Mouse (Mus musculus) stomach, embryonic 15.5 days (tissue): ENCODE results near the gene Hrh1. TPM values are rescaled to one million over a fixed set of nuclear protein-coding genes. Genes with fewer than 3 reads are reported as not detected.

Experiments used
- ATAC-seq: fragments of 200-750 bp; cut with Nextera tagmentation; 2 replicates; pipeline ENCODE4 v1.8.0; 2017; ENCODE audit warnings: low read depth, moderate number of reproducible peaks, moderate TSS enrichment; ENCODE audit not compliant: insufficient read depth, low FRiP score
- H3K27ac ChIP-seq: fragments of 300-500 bp; sonication (generic); 2 replicates; pipeline ENCODE4 v1.5.1; 2015; ENCODE audit warnings: mild to moderate bottlenecking, inconsistent platforms
- H3K27me3 ChIP-seq: fragments of 300-500 bp; sonication (generic); replicated peaks from 2 replicates; pipeline ENCODE4 v1.6.1; 2015; ENCODE audit warnings: inconsistent platforms
- H3K36me3 ChIP-seq: fragments of 300-500 bp; sonication (generic); 2 replicates; pipeline ENCODE4 v1.6.1; 2015; ENCODE audit warnings: inconsistent platforms
- H3K4me1 ChIP-seq: fragments of 300-500 bp; sonication (generic); 2 replicates; pipeline ENCODE4 v1.6.1; 2015; ENCODE audit warnings: inconsistent platforms
- H3K4me2 ChIP-seq: fragments of 300-500 bp; sonication (generic); 2 replicates; pipeline ENCODE4 v1.6.1; 2015; ENCODE audit warnings: mild to moderate bottlenecking, inconsistent platforms
- H3K4me3 ChIP-seq: fragments of 300-500 bp; sonication (generic); replicated peaks from 2 replicates; pipeline ENCODE4 v1.5.1; 2015; ENCODE audit warnings: inconsistent platforms
- H3K9ac ChIP-seq: fragments of 300-500 bp; sonication (generic); 2 replicates; pipeline ENCODE4 v1.6.1; 2015; ENCODE audit warnings: inconsistent platforms
- H3K9me3 ChIP-seq: fragments of 300-500 bp; sonication (generic); 2 replicates; pipeline ENCODE4 v1.6.1; 2016; ENCODE audit warnings: inconsistent platforms
- WGBS: fragments of 180-500 bp; shearing (Covaris S2); methylation state at CpG from one replicate; pipeline ENCODE4 v1.1.7; 2015; 5-methylcytosine and 5-hydroxymethylcytosine counted together
- polyA plus RNA-seq: library from polyadenylated mRNA; unstranded; fragments of >200 nt; fragmentation: Nextera tagmentation; extraction: Ambion mirVana; gene quantifications from 2 replicates; pipeline ENCODE4 v1.2.1, GENCODE M21; 2015

Hrh1 gene
- polyA plus RNA-seq, 1 experiment from 2014 or later, result 0.36 TPM

DNA sequence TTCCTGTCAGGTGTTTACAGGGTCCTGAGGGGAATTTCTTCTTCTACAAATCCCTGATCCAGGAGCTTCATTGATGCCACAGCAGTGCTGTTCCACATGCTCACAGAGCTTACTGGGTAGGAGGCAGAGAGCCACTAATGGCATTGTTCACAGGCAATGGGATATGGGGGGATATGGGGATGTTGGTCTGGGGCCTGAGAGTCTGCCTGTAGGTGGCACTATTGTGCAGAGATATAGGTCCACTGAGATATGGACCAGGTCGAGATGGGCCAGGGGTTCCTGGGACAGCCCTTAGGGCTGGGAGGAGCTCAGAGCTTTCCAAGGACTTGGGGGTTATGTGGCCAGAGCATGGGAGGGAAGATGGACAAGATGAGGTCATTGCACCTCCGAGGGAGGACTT, 42.6 kb downstream of the Hrh1 start:
- ATAC-seq, result no peak

DNA sequence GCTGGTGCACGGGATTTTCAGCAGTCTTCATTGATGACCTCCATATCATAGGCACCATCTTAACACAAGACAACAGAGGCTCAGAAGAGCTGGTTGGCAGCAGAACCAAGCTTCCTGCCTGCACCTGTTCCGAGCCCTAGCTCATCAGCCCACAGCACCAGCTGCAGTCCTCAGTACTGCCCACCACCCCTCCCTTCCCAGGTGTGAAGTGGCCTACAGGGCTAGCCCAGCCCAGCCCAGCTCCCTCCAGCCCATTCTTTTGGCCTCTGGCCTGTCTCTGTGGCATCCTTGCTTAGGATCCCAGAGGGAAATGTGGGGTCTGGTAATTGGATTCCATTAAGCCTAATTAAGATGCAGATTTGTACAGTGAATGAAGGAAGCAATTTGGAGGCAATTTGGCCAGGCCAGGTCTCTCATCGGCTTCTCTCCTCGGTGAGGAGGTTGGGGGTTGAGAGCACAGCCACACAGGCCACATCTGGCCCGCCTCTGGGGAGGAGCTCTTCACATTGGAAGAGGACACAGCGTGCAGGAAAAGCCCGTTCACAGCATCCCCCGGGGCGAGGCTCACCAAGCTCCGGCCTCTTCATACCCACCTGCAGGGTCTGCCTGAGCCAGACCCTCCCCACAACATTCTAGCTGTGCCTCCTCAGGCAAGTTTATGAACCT, 43.2 kb downstream of the Hrh1 start:
- Histone ChIP-seq H3K9ac (no peak overlapping the region), H3K4me2 (no peak overlapping the region), H3K4me1 (no peaks in the 10 kb centered on the region), H3K9me3 (no peaks in the 10 kb centered on the region), H3K27ac (no peak overlapping the region), H3K4me3 (no peak overlapping the region), H3K27me3 (no peaks in the 10 kb centered on the region), H3K36me3 (no peaks in the 10 kb centered on the region)
- ATAC-seq, result no peak
- 56% methylated on average over 10 of the region's 10 CpGs for WGBS

More for the DNA sequence above, 42.6 kb downstream of the Hrh1 start:
- WGBS, result 51% methylated on average over 2 of the region's 2 CpGs
- Histone ChIP-seq H3K4me2 (no peak overlapping the region), H3K27ac (no peak overlapping the region), H3K4me3 (no peak overlapping the region), H3K27me3 (no peaks in the 10 kb centered on the region), H3K36me3 (no peaks in the 10 kb centered on the region), H3K4me1 (no peaks in the 10 kb centered on the region), H3K9me3 (no peaks in the 10 kb centered on the region), H3K9ac (no peak overlapping the region)

DNA sequence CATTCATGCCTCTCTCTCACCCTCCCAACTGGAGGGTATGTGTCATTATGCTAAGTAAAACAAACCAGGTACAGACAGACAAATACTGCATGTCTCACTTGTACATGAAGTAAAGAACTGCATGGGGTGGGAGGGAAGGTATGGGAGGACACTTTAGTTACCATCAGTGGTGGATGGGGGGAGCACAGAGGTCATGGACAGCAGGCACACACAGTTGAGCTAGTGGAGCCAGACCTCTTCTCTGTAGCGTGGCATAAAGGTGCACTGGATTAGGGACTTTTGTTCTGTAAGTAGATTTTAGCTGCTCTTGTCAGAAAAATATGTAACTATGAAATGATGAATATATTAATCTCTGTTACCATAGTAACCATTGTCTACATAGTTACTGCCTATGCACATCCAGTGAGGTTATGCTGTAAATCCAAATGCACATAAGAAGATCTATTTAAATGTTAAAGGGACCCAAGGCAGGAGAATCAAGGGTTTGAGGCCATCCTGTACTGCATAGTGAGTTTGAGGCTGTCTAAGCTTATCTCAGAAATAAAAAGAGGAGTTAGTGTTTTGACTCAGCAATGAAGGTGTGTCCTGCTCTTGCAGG, 46.6 kb downstream of the Hrh1 start:
- Histone ChIP-seq H3K27ac (no peak overlapping the region), H3K36me3 (no peaks in the 10 kb centered on the region), H3K4me2 (no peak overlapping the region), H3K4me1 (no peaks in the 10 kb centered on the region), H3K4me3 (no peak overlapping the region), H3K9me3 (no peaks in the 10 kb centered on the region), H3K9ac (no peak overlapping the region), H3K27me3 (no peaks in the 10 kb centered on the region)
- WGBS, result 71% methylated on average over 1 of the region's 1 CpGs
- no peak for ATAC-seq

DNA sequence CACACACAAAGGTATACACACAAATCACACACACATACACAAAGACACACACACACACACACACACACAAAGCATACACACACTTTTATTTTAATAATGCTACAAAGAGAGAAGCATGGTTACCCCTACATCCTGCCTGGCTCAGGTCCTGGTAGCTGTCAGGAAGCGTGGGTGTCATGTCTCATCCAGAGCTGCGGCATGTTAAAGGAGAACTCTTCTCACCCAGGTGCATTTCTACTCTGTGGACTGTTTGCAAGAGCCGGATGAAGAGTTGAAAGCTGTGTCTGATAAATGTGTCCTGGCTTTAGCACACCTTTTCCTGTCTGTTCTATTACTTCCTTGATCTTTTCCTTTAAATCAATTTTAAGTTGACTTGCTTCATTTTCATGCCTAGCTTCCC, 47.2 kb downstream of the Hrh1 start:
- H3K36me3 ChIP-seq, result no peaks in the 10 kb centered on the region
- no peak overlapping the region for H3K9ac ChIP-seq
- H3K4me3 ChIP-seq, result no peak overlapping the region
- no peaks in the 10 kb centered on the region for H3K27me3 ChIP-seq
- WGBS, result 57% methylated on average over 3 of the region's 3 CpGs
- ATAC-seq, result no peak
- H3K27ac ChIP-seq, result no peak overlapping the region
- no peaks in the 10 kb centered on the region for H3K4me1 ChIP-seq
- no peak overlapping the region for H3K4me2 ChIP-seq
- H3K9me3 ChIP-seq, result no peaks in the 10 kb centered on the region

DNA sequence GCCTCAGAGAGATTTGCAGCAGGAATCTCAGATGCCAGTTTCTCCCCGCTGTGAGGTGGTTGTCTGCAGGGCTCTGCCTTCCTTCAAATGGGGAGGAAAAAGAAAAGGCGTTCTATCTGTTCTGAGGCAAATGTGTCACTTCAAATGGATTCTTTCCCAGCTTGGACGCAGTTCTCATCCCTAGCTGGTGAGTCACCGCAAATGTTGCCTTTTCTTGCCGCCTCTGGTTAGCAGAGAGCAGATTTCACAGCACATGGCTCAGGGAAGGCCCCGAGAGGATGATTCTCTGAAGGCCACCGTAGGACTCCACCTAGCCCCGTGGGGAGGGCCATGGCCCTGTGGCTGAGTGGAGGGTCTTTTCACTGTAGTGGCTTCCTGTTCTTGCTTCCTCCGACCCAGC, 51.2 kb downstream of the Hrh1 start:
- 70% methylated on average over 9 of the region's 9 CpGs for WGBS
- no peaks in the 10 kb centered on the region for H3K9me3 ChIP-seq
- H3K4me3 ChIP-seq, result no peak overlapping the region
- H3K27ac ChIP-seq, result no peak overlapping the region
- H3K9ac ChIP-seq, result no peak overlapping the region
- no peaks in the 10 kb centered on the region for H3K36me3 ChIP-seq
- ATAC-seq, result no peak
- no peaks in the 10 kb centered on the region for H3K4me1 ChIP-seq
- no peak overlapping the region for H3K4me2 ChIP-seq
- no peaks in the 10 kb centered on the region for H3K27me3 ChIP-seq

DNA sequence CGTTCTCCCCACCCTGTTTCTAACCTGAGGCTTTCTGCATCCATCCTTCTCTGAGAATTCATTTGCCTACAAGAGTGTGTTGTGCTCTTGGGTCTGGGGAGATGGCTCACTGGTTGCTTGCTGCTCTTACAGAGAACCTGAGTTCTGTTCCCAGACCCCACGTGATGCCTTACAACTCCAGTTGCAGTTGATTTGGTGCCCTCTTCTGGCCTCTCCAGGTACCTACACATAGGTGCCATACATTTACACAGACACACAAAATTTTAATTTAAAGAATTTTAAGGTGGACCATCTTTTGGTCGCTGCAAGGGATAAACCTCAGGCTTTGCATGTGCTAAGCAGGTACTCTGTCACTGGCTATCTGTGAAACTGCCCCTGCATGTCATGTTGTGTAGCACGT, 57.5 kb downstream of the Hrh1 start:
- Histone ChIP-seq H3K4me1 (no peaks in the 10 kb centered on the region), H3K4me3 (no peak overlapping the region), H3K9me3 (no peaks in the 10 kb centered on the region), H3K36me3 (no peaks in the 10 kb centered on the region), H3K9ac (no peak overlapping the region), H3K27ac (no peak overlapping the region), H3K27me3 (no peaks in the 10 kb centered on the region), H3K4me2 (no peak overlapping the region)
- no peak for ATAC-seq
- 86% methylated on average over 4 of the region's 4 CpGs for WGBS

DNA sequence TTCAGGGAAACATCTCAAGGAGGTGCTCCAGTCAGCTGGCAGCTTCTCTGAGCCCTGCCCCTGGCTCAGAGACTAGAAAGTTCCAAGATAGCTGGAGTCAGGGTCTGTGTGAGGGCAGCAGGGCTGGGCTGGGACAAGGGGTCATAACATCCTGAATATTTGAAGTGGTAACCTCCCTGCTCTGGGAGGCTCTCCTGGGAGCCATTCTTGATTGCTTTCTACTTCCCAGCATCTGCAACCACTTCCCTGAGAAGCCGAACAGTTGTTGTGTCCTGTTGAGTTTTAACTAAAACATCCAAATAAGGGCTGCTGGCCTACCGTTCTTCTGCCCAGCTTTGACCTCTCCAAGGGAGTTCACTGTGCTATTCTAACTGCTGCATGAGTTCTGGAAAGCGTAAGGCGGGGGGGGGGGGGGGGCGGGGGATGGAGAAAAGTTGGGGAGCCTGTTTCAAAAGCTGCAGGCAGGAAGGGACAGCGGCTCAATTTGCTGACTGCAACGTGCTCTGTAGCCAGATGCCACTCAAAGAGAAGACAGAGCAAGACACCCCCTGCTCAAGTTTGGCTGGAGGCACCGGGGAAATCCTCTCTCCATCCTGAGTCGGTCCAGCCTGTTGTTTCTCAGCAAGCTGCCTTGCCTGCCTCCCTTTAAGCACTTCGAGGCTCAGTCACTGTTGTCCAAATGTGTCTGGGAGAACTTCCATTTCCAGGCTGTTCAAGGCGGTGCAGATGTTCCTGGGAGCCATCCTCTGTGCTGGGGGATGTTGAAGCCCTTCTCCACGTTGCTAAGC, 58.7 kb downstream of the Hrh1 start:
- ATAC-seq, result no peak
- 45% methylated on average over 12 of the region's 12 CpGs for WGBS
- no peaks in the 10 kb centered on the region for H3K4me1 ChIP-seq
- H3K4me3 ChIP-seq, result no peak overlapping the region
- no peaks in the 10 kb centered on the region for H3K27me3 ChIP-seq
- no peaks in the 10 kb centered on the region for H3K9me3 ChIP-seq
- no peak overlapping the region for H3K4me2 ChIP-seq
- H3K27ac ChIP-seq, result no peak overlapping the region
- no peak overlapping the region for H3K9ac ChIP-seq
- H3K36me3 ChIP-seq, result no peaks in the 10 kb centered on the region

DNA sequence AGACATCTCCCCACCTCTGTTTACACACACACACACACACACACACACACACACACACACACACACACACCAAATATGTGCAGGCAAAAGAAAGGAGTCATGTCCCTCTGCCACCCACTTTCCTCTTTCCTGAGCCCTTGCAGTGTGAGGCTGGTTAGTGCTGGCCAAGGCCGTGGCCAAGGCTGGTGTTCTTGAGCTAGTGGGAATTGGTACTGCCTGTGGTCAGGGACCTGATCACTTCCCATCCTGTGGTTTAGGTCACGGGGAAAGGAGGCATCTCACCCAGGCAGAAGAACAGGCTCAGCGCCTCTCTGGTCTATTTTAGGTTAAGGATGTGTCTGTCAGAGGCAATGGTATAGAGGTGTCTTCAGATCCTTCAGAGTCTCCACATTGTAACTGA, 59.6 kb downstream of the Hrh1 start:
- no peak for ATAC-seq
- Histone ChIP-seq H3K9ac (no peak overlapping the region), H3K27ac (no peak overlapping the region), H3K36me3 (no peaks in the 10 kb centered on the region), H3K4me1 (no peaks in the 10 kb centered on the region), H3K27me3 (no peaks in the 10 kb centered on the region), H3K4me3 (no peak overlapping the region), H3K4me2 (no peak overlapping the region), H3K9me3 (no peaks in the 10 kb centered on the region)
- 88% methylated on average over 3 of the region's 3 CpGs for WGBS

DNA sequence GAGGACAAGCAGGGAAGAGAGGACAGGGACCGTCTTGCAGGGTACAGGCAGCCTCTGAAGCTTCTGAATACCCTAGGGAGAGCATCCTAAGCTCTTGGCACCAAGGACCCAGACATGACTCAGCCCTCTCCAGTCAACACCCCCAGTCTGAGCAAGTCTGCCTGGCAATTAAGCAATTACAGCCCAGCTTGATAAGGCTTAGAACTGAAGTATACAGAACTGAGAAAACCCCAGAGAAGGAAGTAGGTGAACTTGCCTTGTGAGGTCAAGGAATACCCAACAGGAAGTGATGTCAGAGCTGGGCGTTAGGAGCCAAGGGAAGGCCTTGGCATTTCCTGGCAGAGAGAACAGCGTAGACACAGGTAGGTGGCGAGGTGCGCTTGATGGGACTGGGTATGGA, 60.5 kb downstream of the Hrh1 start:
- no peak for ATAC-seq
- Histone ChIP-seq H3K9me3 (no peaks in the 10 kb centered on the region), H3K27me3 (no peaks in the 10 kb centered on the region), H3K27ac (no peak overlapping the region), H3K4me1 (no peaks in the 10 kb centered on the region), H3K36me3 (no peaks in the 10 kb centered on the region), H3K4me2 (no peak overlapping the region), H3K4me3 (no peak overlapping the region), H3K9ac (no peak overlapping the region)
- WGBS, result 83% methylated on average over 5 of the region's 5 CpGs

DNA sequence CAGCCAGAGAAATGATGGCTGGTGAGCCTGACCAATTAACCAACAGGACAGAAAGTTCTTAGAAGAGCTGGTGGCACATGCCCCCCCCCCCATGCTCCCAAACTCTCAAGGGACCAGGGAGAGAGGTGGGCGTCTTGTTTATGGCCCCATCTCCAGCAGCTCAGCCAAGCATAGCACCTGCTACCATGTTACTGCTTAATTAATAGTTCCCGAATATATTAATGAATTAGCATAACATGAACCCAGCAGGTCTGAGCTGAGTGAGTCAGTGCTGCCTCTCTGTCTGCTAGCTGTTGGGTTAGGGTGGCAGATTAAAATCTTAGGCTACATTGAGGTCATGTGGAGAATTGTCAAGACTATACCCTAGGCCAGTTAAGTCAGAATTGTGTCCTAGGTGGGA, 62.2 kb downstream of the Hrh1 start:
- H3K27me3 ChIP-seq, result no peaks in the 10 kb centered on the region
- no peak overlapping the region for H3K27ac ChIP-seq
- no peak overlapping the region for H3K4me2 ChIP-seq
- no peak overlapping the region for H3K4me3 ChIP-seq
- no peak for ATAC-seq
- no peaks in the 10 kb centered on the region for H3K9me3 ChIP-seq
- WGBS, result 83% methylated on average over 2 of the region's 2 CpGs
- no peaks in the 10 kb centered on the region for H3K4me1 ChIP-seq
- no peaks in the 10 kb centered on the region for H3K36me3 ChIP-seq
- no peak overlapping the region for H3K9ac ChIP-seq

DNA sequence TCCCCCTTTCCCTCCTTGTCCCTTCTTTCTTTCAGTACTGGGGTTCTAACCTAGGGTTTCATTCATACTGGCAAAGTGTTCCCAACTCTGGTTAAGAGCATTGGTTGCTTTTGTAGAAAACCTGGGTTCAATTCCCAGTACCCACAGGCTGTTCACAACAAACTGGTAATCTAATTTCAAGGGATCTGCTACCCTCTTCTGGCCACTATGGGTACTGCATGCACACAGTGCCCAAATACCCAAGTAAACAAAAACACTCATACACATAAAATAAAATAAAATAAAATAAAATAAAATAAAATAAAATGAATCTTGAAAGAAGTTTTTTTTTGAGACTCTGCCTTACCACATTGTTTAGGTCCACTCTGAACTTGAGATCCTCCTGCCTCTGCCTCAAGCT, 63.8 kb downstream of the Hrh1 start:
- H3K27ac ChIP-seq, result no peak overlapping the region
- no peaks in the 10 kb centered on the region for H3K27me3 ChIP-seq
- no peak overlapping the region for H3K9ac ChIP-seq
- no peaks in the 10 kb centered on the region for H3K36me3 ChIP-seq
- no peak overlapping the region for H3K4me3 ChIP-seq
- H3K4me1 ChIP-seq, result no peaks in the 10 kb centered on the region
- H3K4me2 ChIP-seq, result no peak overlapping the region
- H3K9me3 ChIP-seq, result no peaks in the 10 kb centered on the region
- ATAC-seq, result no peak

DNA sequence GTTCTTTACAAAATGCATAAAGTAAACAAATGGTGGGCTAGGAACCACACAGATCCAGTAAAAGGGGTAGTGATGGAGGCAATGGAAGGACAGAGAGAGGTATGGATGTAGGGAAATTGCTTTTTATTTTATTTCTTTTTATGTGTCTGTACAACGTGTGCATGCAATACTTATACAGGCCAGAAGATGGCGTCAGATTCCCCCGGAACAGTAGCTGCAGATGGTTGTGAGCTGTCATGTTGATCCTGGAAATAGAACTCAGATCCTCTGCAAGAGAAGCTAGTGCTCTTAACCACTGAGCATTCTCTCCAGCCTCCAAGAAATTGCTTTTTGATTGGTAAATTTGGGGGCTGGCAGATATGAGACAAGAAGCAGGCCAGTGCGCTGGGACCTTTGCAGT, 65.0 kb downstream of the Hrh1 start:
- no peak overlapping the region for H3K9ac ChIP-seq
- no peak for ATAC-seq
- no peak overlapping the region for H3K27ac ChIP-seq
- H3K9me3 ChIP-seq, result no peaks in the 10 kb centered on the region
- no peak overlapping the region for H3K4me2 ChIP-seq
- 22% methylated on average over 4 of the region's 4 CpGs for WGBS
- H3K36me3 ChIP-seq, result no peaks in the 10 kb centered on the region
- no peaks in the 10 kb centered on the region for H3K27me3 ChIP-seq
- H3K4me1 ChIP-seq, result no peaks in the 10 kb centered on the region
- H3K4me3 ChIP-seq, result no peak overlapping the region
